Comparison of ENCODE assay signal across 33 mouse cellular contexts in genomic region chr1:133820100-133820499, GRCm38 (mm10). TPM values are rescaled to one million over a fixed set of nuclear protein-coding genes. Genes with fewer than 3 reads are reported as not detected.
DNase-seq lines count a peak whose midpoint lies in the region; ATAC-seq and TF ChIP-seq lines count a peak whose summit lies in the region.
"Had no signal": no experiment of that assay in that cellular context is flagged by ENCODE, and none has a peak within 500 bp of the region (broad histone marks: within the 10 kb centered on the region; RNA-seq: fewer than 3 reads in every experiment).

No protein-coding gene starts in this region.

- no peak overlapping the region for H3K9ac ChIP-seq in heart, adult 2 months (ENCODE audit: low read depth, low read length)
- peak overlapping the region; percentile 3 for H3K9ac ChIP-seq in liver, embryonic 13.5 days
- no peak overlapping the region for H3K9ac ChIP-seq in liver, postnatal 0 days (replicated peaks)
- H3K9ac ChIP-seq: hindbrain, embryonic 15.5 days; intestine, embryonic 15.5 days; limb, embryonic 15.5 days; neural tube, embryonic 15.5 days had no signal

- no peaks in the 10 kb centered on the region for H3K4me1 ChIP-seq in heart, adult 2 months (ENCODE audit: control insufficient read depth, insufficient read depth, low read length)
- H3K4me1 ChIP-seq in liver, embryonic 13.5 days (replicated peaks) = peaks cover 77% of the 10 kb centered on the region
- peaks cover 38% of the 10 kb centered on the region for H3K4me1 ChIP-seq in liver, postnatal 0 days (ENCODE audit: insufficient read depth)
- peaks cover 3% of the 10 kb centered on the region; the same call in 1 of the 2 replicates for H3K4me1 ChIP-seq in bone marrow, adult 2 months (ENCODE audit: control insufficient read depth, insufficient read depth, low read length)
- peaks cover 21% of the 10 kb centered on the region for H3K4me1 ChIP-seq in limb, embryonic 10.5 days

- H3K27me3 ChIP-seq in heart, adult 2 months (ENCODE audit: control insufficient read depth, insufficient read depth, low read length) = no peaks in the 10 kb centered on the region
- H3K27me3 ChIP-seq in liver, embryonic 13.5 days = no peaks in the 10 kb centered on the region
- H3K27me3 ChIP-seq in liver, postnatal 0 days (ENCODE audit: insufficient read depth, low read length) = no peaks in the 10 kb centered on the region
- peaks cover 36% of the 10 kb centered on the region for H3K27me3 ChIP-seq in limb, embryonic 10.5 days (ENCODE audit: low read depth, poor library complexity, severe bottlenecking)
- H3K27me3 ChIP-seq: CH12.LX; hindbrain, embryonic 15.5 days; intestine, embryonic 15.5 days; limb, embryonic 15.5 days; neural tube, embryonic 15.5 days had no signal

- no peak overlapping the region for H3K4me2 ChIP-seq in liver, embryonic 13.5 days
- H3K4me2 ChIP-seq in liver, postnatal 0 days (ENCODE audit: low read depth, low read length) = no peak overlapping the region
- H3K4me2 ChIP-seq: heart, embryonic 11.5 days; hindbrain, embryonic 15.5 days; intestine, embryonic 15.5 days; limb, embryonic 15.5 days; neural tube, embryonic 15.5 days had no signal

- TF ChIP-seq CTCF in heart, adult 2 months (IDR thresholded peaks at IDR 0.05) = no peak
- TF ChIP-seq CTCF in liver, postnatal 0 days (IDR thresholded peaks at IDR 0.05; ENCODE audit: low read depth) = no peak
- TF ChIP-seq CTCF in bone marrow, adult 2 months (IDR thresholded peaks at IDR 0.05; ENCODE audit: control insufficient read depth, insufficient read depth, low read length) = no peak

- no peak for ATAC-seq in liver, embryonic 13.5 days (ENCODE audit: low read depth)
- ATAC-seq in liver, postnatal 0 days = no peak
- ATAC-seq: activated CD4-positive, CD25-positive, alpha-beta regulatory T cell, adult 4 months; forebrain, embryonic 16.5 days; intestine, embryonic 15.5 days had no signal

- 56% methylated on average over 2 of the region's 2 CpGs for WGBS in heart, adult 2 months
- WGBS in liver, embryonic 13.5 days (ENCODE audit: insufficient replicate concordance) = 33% methylated on average over 2 of the region's 2 CpGs
- 43% methylated on average over 2 of the region's 2 CpGs for WGBS in liver, postnatal 0 days (ENCODE audit: insufficient replicate concordance)
- WGBS in bone marrow, adult 2 months = 13% methylated on average over 2 of the region's 2 CpGs
- WGBS in limb, embryonic 10.5 days = 57% methylated on average over 1 of the region's 2 CpGs

- TF ChIP-seq POLR2A in heart, adult 2 months (IDR thresholded peaks at IDR 0.05; ENCODE audit: insufficient read depth, low read depth, low read length) = no peak
- no peak for TF ChIP-seq POLR2A in bone marrow, adult 2 months (IDR thresholded peaks at IDR 0.05; ENCODE audit: borderline replicate concordance, control insufficient read depth, low read depth, low read length)

- H3K36me3 ChIP-seq in heart, adult 2 months (ENCODE audit: control insufficient read depth, insufficient read depth, low read length) = no peaks in the 10 kb centered on the region
- H3K36me3 ChIP-seq in liver, embryonic 13.5 days = no peaks in the 10 kb centered on the region
- H3K36me3 ChIP-seq in liver, postnatal 0 days (replicated peaks; ENCODE audit: insufficient read depth, low read length) = no peaks in the 10 kb centered on the region
- H3K36me3 ChIP-seq in limb, embryonic 10.5 days = no peaks in the 10 kb centered on the region
- H3K36me3 ChIP-seq: hindbrain, embryonic 15.5 days; intestine, embryonic 15.5 days; limb, embryonic 15.5 days; neural tube, embryonic 15.5 days had no signal

- H3K79me2 ChIP-seq in heart, adult 2 months (replicated peaks; ENCODE audit: control insufficient read depth, insufficient read depth, low read length) = no peaks in the 10 kb centered on the region

- H3K4me3 ChIP-seq in heart, adult 2 months = no peak overlapping the region
- no peak overlapping the region for H3K4me3 ChIP-seq in liver, embryonic 13.5 days (replicated peaks)
- no peak overlapping the region for H3K4me3 ChIP-seq in liver, postnatal 0 days (ENCODE audit: low read depth, low read length)
- no peak overlapping the region for H3K4me3 ChIP-seq in bone marrow, adult 2 months (replicated peaks; ENCODE audit: control insufficient read depth, low read depth, low read length)
- H3K4me3 ChIP-seq in limb, embryonic 10.5 days = no peak overlapping the region
- H3K4me3 ChIP-seq: gastrocnemius, adult 2 months; hindbrain, embryonic 15.5 days; intestine, embryonic 15.5 days; limb, embryonic 15.5 days; neural tube, embryonic 15.5 days had no signal

- TF ChIP-seq EP300 in heart, adult 2 months (IDR thresholded peaks at IDR 0.05; ENCODE audit: insufficient read depth, low read depth, low read length) = no peak
- TF ChIP-seq EP300 in liver, postnatal 0 days (IDR thresholded peaks at IDR 0.05; ENCODE audit: low read depth) = no peak

- no peak overlapping the region for H3K27ac ChIP-seq in heart, adult 2 months
- peak overlapping the region; percentile 32; the same call in 1 of the 2 replicates for H3K27ac ChIP-seq in liver, embryonic 13.5 days
- H3K27ac ChIP-seq in liver, postnatal 0 days (ENCODE audit: low read depth) = no peak overlapping the region
- 0 out of 2 replicates have a peak overlapping the region, but pooled peaks have one; percentile 5 for H3K27ac ChIP-seq in bone marrow, adult 2 months (ENCODE audit: control insufficient read depth, insufficient read depth, low read depth, low read length, poor library complexity)
- H3K27ac ChIP-seq in limb, embryonic 10.5 days = peak overlapping the region; percentile 32; the same call in 1 of the 2 replicates
- H3K27ac ChIP-seq: gastrocnemius, adult 2 months; hindbrain, embryonic 15.5 days; intestine, embryonic 15.5 days; limb, embryonic 15.5 days; macrophage; neural tube, embryonic 15.5 days had no signal

- DNase-seq in heart, adult 11 months = peak; percentile 84
- no peak for DNase-seq in heart, adult 2 months
- DNase-seq in liver, embryonic 13.5 days = no peak
- no peak for DNase-seq in liver, postnatal 0 days
- no peak for DNase-seq in limb, embryonic 10.5 days (ENCODE audit: low spot score)
- DNase-seq in cerebellum, adult 11-12 months = no peak
- DNase-seq: adrenal gland, adult 2 months; adrenal gland, postnatal 36 days; cerebellum, adult 9-10 months; cerebellum, postnatal 36 days; gastrocnemius, adult 2 months; gastrocnemius, postnatal 36 days; heart, postnatal 36 days; kidney, adult 2 months; kidney, postnatal 4 days; layer of hippocampus, postnatal 36 days; left cerebral cortex, postnatal 4 days; lung, adult 2 months; lung, postnatal 10 days; midbrain, embryonic 14.5 days; right cerebral cortex, adult 18-20 months; spleen, adult 18-20 months; thymus, postnatal 36 days had no signal

- H3K9me3 ChIP-seq in liver, embryonic 13.5 days (replicated peaks) = no peaks in the 10 kb centered on the region
- H3K9me3 ChIP-seq in liver, postnatal 0 days (ENCODE audit: low read length) = no peaks in the 10 kb centered on the region
- no peaks in the 10 kb centered on the region for H3K9me3 ChIP-seq in limb, embryonic 10.5 days (replicated peaks)
- H3K9me3 ChIP-seq: hindbrain, embryonic 15.5 days; intestine, embryonic 15.5 days; limb, embryonic 15.5 days; neural tube, embryonic 15.5 days had no signal

- intact Hi-C loops in heart, adult 2 months (cut with DNase I) = no loop called here

RNA-seq across cellular contexts. Expression of gene Atp2b4, which starts 19.3 kb away (rescaled TPM):
- total RNA-seq in heart, adult 2 months (2021) = 10 to 100 TPM; 21.3 to 22.3 TPM
- polyA plus RNA-seq in heart, adult 2 months (2012; rRNA removed) = 6.6 and 10.2 TPM in 2 replicates
- 27.5 and 28.8 TPM in 2 replicates for polyA plus RNA-seq in liver, embryonic 13.5 days (2015; fragmentation: Nextera tagmentation; extraction: Ambion mirVana)
- 6.6 and 9.9 TPM in 2 replicates for polyA plus RNA-seq in liver, postnatal 0 days (2015; fragmentation: Nextera tagmentation; extraction: Ambion mirVana)
- 37.6 and 43.7 TPM in 2 replicates for polyA plus RNA-seq in bone marrow, adult 2 months (2011; ENCODE audit: insufficient read depth, insufficient read length, low replicate concordance, missing spikeins)
- 2.5 and 3.5 TPM in 2 replicates for polyA plus RNA-seq in limb, embryonic 10.5 days (2016; fragmentation: Nextera tagmentation; extraction: Ambion mirVana)

Comparison
In these comparisons a context has a peak if more than half of its experiments do, and no peak if none do; other contexts are left out.
1. H3K27ac ChIP-seq: peak in liver, embryonic 13.5 days (single experiment), bone marrow, adult 2 months (single experiment) and limb, embryonic 10.5 days (single experiment); none in heart, adult 2 months (single experiment) and liver, postnatal 0 days (single experiment).